Mouse (Mus musculus) C2C12 (cell line): ENCODE data around the gene Zfp513.

ENCODE experiments used
- CEBPB ChIP-seq: IDR thresholded peaks from one replicate; pipeline ENCODE4 v1.6.1; 2011; ENCODE audit warnings: low read depth, mild to moderate bottlenecking, control low read depth, moderate library complexity
- CTCF ChIP-seq: IDR thresholded peaks from one replicate; pipeline ENCODE4 v1.5.1; 2011; ENCODE audit not compliant: control insufficient read depth, insufficient read depth, insufficient read length
- FOSL1 ChIP-seq: IDR thresholded peaks from one replicate; pipeline ENCODE4 v1.8.0; 2011; ENCODE audit warnings: mild to moderate bottlenecking, low read length; ENCODE audit not compliant: poor library complexity, insufficient read depth, severe bottlenecking
- MAX ChIP-seq: IDR thresholded peaks from one replicate; pipeline ENCODE4 v1.6.1; 2011; ENCODE audit warnings: mild to moderate bottlenecking, control low read depth
- MYOD1 ChIP-seq: IDR thresholded peaks from one replicate; pipeline ENCODE4 v1.6.1; 2011; ENCODE audit warnings: low read depth; ENCODE audit not compliant: control insufficient read depth, insufficient read length
- MYOG ChIP-seq: IDR thresholded peaks from one replicate; pipeline ENCODE4 v1.6.1; 2011; ENCODE audit not compliant: control insufficient read depth, insufficient read length; ENCODE audit errors: extremely low read depth
- USF1 ChIP-seq: IDR thresholded peaks from one replicate; pipeline ENCODE4 v1.6.1; 2011; ENCODE audit warnings: low read depth, mild to moderate bottlenecking, control low read depth, moderate library complexity

DNA sequence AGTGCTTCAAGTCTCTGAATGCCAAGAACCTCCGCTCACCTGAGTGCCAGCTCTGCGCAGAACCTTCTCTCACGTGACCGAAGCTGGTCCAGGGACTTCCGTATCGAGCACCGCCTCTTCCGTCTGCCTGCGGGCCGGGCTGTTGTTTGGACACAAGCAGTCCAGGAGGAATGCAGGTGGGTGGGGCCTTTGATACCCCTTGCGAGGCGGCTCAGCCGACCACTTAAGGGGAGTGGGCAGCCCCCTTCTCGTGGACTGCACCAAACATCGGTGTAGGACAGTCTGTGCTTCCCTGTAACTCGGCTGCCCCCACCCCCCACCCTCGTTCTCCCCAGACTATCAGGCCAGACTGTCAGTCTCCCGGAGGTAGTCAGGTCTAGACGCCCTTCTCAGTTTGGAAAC lies 48.0 kb downstream of the Zfp513 start, which contains the start of gene Mpv17:
- no peak for TF ChIP-seq MAX
- TF ChIP-seq CTCF, result no peak
- no peak for TF ChIP-seq CEBPB
- peak; percentile 95 for TF ChIP-seq USF1
- TF ChIP-seq FOSL1, result no peak
- no peak for TF ChIP-seq MYOD1
- TF ChIP-seq MYOG, result no peak
